8 mouse cellular contexts compared by ENCODE assay signal in the genomic region with DNA sequence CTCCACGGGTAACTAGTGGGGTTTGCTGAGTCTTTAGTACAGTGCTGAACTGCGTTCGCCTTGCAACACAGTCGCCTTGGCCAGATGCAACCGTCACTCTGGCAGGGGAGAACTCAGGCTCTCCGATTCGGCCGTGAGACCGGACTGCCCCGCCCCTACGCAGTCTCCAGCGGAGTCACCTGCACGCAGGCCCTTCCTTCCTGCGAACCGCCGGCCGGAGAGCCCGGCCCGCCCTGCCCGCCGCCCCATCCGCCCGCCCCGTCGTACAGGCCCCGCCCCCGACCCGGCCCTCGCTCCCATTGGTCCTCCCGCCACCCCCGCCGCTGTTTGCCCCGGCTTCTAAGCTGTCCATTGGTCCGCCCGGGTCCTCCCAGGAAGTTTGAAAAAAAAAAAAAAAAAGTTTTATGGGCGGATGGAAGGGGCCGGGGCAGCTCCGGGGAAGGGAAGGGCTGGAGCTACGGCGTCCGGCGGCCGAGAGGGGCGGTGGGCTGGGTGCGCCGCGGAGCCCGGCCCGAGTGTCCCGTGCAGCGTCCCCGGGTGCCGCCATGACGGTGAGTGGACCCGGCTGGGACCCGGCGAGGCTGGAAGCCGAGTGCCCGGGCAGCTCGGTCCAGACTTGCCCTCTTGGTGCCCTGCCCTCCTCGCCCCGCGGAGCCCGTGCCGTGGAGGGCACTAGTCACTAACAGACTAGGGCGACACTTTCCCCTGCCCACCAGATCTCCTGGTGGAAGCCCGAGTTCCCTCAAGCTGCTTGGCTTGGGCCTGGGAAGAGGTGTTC. TPM values are rescaled to one million over a fixed set of nuclear protein-coding genes. Genes with fewer than 3 reads are reported as not detected.
A peak's percentile ranks its signal among the peaks of the same experiment; 100 is the strongest.
DNase-seq lines count a peak whose midpoint lies in the region; ATAC-seq lines count a peak whose summit lies in the region.

No protein-coding gene starts in this region.

- H3K4me2 ChIP-seq in intestine, embryonic 15.5 days (replicated peaks) = peak overlapping the region; percentile 77
- H3K4me2 ChIP-seq in limb, embryonic 12.5 days = peak overlapping the region; percentile 94
- H3K4me2 ChIP-seq in midbrain, embryonic 13.5 days (replicated peaks) = peak overlapping the region; percentile 64

- H3K9me3 ChIP-seq in intestine, embryonic 15.5 days = no peaks in the 10 kb centered on the region
- no peaks in the 10 kb centered on the region for H3K9me3 ChIP-seq in limb, embryonic 12.5 days
- no peaks in the 10 kb centered on the region for H3K9me3 ChIP-seq in midbrain, embryonic 13.5 days

- no peaks in the 10 kb centered on the region for H3K27me3 ChIP-seq in intestine, embryonic 15.5 days (replicated peaks)
- H3K27me3 ChIP-seq in limb, embryonic 12.5 days = no peaks in the 10 kb centered on the region
- H3K27me3 ChIP-seq in midbrain, embryonic 13.5 days = no peaks in the 10 kb centered on the region

- peak; percentile 47 for ATAC-seq in frontal cortex, adult (ENCODE audit: low TSS enrichment)
- peak; percentile 92 for ATAC-seq in intestine, embryonic 15.5 days
- ATAC-seq in limb, embryonic 12.5 days (ENCODE audit: insufficient number of reproducible peaks, insufficient read depth, low FRiP score, low TSS enrichment, low read depth) = peak; percentile 85
- ATAC-seq in midbrain, embryonic 13.5 days = peak; percentile 83

- 0 out of 2 replicates have a peak, but pooled peaks cover 3% of the 10 kb centered on the region for H3K36me3 ChIP-seq in intestine, embryonic 15.5 days
- peaks cover 6% of the 10 kb centered on the region for H3K36me3 ChIP-seq in limb, embryonic 12.5 days
- H3K36me3 ChIP-seq in midbrain, embryonic 13.5 days = no peaks in the 10 kb centered on the region; the same call in 1 of the 2 replicates

- DNase-seq in frontal cortex, postnatal 25 days (ENCODE audit: low spot score in 2 of 2) = no peak
- DNase-seq in embryo, embryonic 10 days (ENCODE audit: low spot score) = peak; percentile 88
- peak; percentile 87 to 91 for DNase-seq in gastrocnemius, postnatal 4 days (ENCODE audit: low spot score in 2 of 2)
- peak; percentile 92 for DNase-seq in skeletal muscle tissue, adult 2 months (ENCODE audit: low read depth, low spot score)

- H3K4me1 ChIP-seq in intestine, embryonic 15.5 days (replicated peaks) = peaks cover 52% of the 10 kb centered on the region
- peaks cover 64% of the 10 kb centered on the region for H3K4me1 ChIP-seq in limb, embryonic 12.5 days (replicated peaks)
- H3K4me1 ChIP-seq in midbrain, embryonic 13.5 days (replicated peaks) = peaks cover 41% of the 10 kb centered on the region

- peak overlapping the region; percentile 93 for H3K27ac ChIP-seq in intestine, embryonic 15.5 days
- H3K27ac ChIP-seq in limb, embryonic 12.5 days = peak overlapping the region; percentile 94
- no peak overlapping the region for H3K27ac ChIP-seq in midbrain, embryonic 13.5 days

- peak overlapping the region; percentile 77 for H3K4me3 ChIP-seq in intestine, embryonic 15.5 days (replicated peaks)
- H3K4me3 ChIP-seq in limb, embryonic 12.5 days (replicated peaks) = peak overlapping the region; percentile 89
- peak overlapping the region; percentile 62 for H3K4me3 ChIP-seq in midbrain, embryonic 13.5 days (replicated peaks)

- under 1% methylated on average over 64 of the region's 67 CpGs for WGBS in intestine, embryonic 15.5 days
- WGBS in limb, embryonic 12.5 days = 0% methylated on average over 66 of the region's 67 CpGs
- WGBS in midbrain, embryonic 13.5 days = under 1% methylated on average over 61 of the region's 67 CpGs

- H3K9ac ChIP-seq in intestine, embryonic 15.5 days = peak overlapping the region; percentile 78
- peak overlapping the region; percentile 88 for H3K9ac ChIP-seq in limb, embryonic 12.5 days (replicated peaks)
- H3K9ac ChIP-seq in midbrain, embryonic 13.5 days (replicated peaks) = peak overlapping the region; percentile 72

RNA-seq across cellular contexts. Expression of gene Triobp, which starts 35.3 kb away (rescaled TPM):
- 10 to 100 TPM; 83.6 to 94.1 TPM for total RNA-seq in gastrocnemius, postnatal 4 days (2021)
- 51.5 and 53.1 TPM in 2 replicates for polyA plus RNA-seq in intestine, embryonic 15.5 days (2015; fragmentation: Nextera tagmentation; extraction: Ambion mirVana)
- 37.9 and 42.2 TPM in 2 replicates for polyA plus RNA-seq in limb, embryonic 12.5 days (2016; fragmentation: Nextera tagmentation; extraction: Ambion mirVana)
- 38.3 and 42.6 TPM in 2 replicates for polyA plus RNA-seq in midbrain, embryonic 13.5 days (2015; fragmentation: Nextera tagmentation; extraction: Ambion mirVana)

RNA-seq across cellular contexts. Expression of gene H1f0, which starts 45.4 kb away (rescaled TPM):
- total RNA-seq in gastrocnemius, postnatal 4 days (2021) = 100 to 1,000 TPM; 212 to 246 TPM
- 441 and 523 TPM in 2 replicates for polyA plus RNA-seq in intestine, embryonic 15.5 days (2015; fragmentation: Nextera tagmentation; extraction: Ambion mirVana)
- 677 and 728 TPM in 2 replicates for polyA plus RNA-seq in limb, embryonic 12.5 days (2016; fragmentation: Nextera tagmentation; extraction: Ambion mirVana)
- 329 and 351 TPM in 2 replicates for polyA plus RNA-seq in midbrain, embryonic 13.5 days (2015; fragmentation: Nextera tagmentation; extraction: Ambion mirVana)

RNA-seq across cellular contexts. Expression of gene Nol12, which starts 48.1 kb away (rescaled TPM):
- total RNA-seq in gastrocnemius, postnatal 4 days (2021) = 10 to 100 TPM; 34.4 to 38.6 TPM
- 41.4 and 42.3 TPM in 2 replicates for polyA plus RNA-seq in intestine, embryonic 15.5 days (2015; fragmentation: Nextera tagmentation; extraction: Ambion mirVana)
- polyA plus RNA-seq in limb, embryonic 12.5 days (2016; fragmentation: Nextera tagmentation; extraction: Ambion mirVana) = 61.1 and 61.6 TPM in 2 replicates
- polyA plus RNA-seq in midbrain, embryonic 13.5 days (2015; fragmentation: Nextera tagmentation; extraction: Ambion mirVana) = 53.1 and 58.0 TPM in 2 replicates

RNA-seq across cellular contexts. Expression of gene Lgals1, which starts 56.3 kb away (rescaled TPM):
- 1,000 to 10,000 TPM; 1,203 to 1,363 TPM for total RNA-seq in gastrocnemius, postnatal 4 days (2021)
- 996 and 1,059 TPM in 2 replicates for polyA plus RNA-seq in intestine, embryonic 15.5 days (2015; fragmentation: Nextera tagmentation; extraction: Ambion mirVana)
- 922 and 966 TPM in 2 replicates for polyA plus RNA-seq in limb, embryonic 12.5 days (2016; fragmentation: Nextera tagmentation; extraction: Ambion mirVana)
- polyA plus RNA-seq in midbrain, embryonic 13.5 days (2015; fragmentation: Nextera tagmentation; extraction: Ambion mirVana) = 109 and 125 TPM in 2 replicates

RNA-seq across cellular contexts. Expression of gene Galr3, which starts 58.8 kb away (rescaled TPM):
- not detected for total RNA-seq in gastrocnemius, postnatal 4 days (2021)
- 1.6 and 1.8 TPM in 2 replicates for polyA plus RNA-seq in intestine, embryonic 15.5 days (2015; fragmentation: Nextera tagmentation; extraction: Ambion mirVana)
- polyA plus RNA-seq in limb, embryonic 12.5 days (2016; fragmentation: Nextera tagmentation; extraction: Ambion mirVana) = 0.18 TPM in 1 of 2 replicates, not detected in the other
- not detected in 2 replicates for polyA plus RNA-seq in midbrain, embryonic 13.5 days (2015; fragmentation: Nextera tagmentation; extraction: Ambion mirVana)

Comparison
In these comparisons a context has a peak if more than half of its experiments do, and no peak if none do; other contexts are left out.
1. DNase-seq: peak in embryo, embryonic 10 days (single experiment), gastrocnemius, postnatal 4 days (2 of 2) and skeletal muscle tissue, adult 2 months (single experiment); none in frontal cortex, postnatal 25 days (0 of 2).
2. Peak in every context shown above with its lines, with median percentiles within 50 percentile points of each other: ATAC-seq, H3K4me2 ChIP-seq, H3K4me3 ChIP-seq and H3K9ac ChIP-seq.